Mouse (Mus musculus) spleen, adult 2 months (tissue): ENCODE results near the gene Polg2.

Source experiments
- CTCF ChIP-seq: fragments of 200-500 bp; IDR thresholded peaks from 2 replicates; pipeline ENCODE4 v1.5.1; 2011; ENCODE audit warnings: mild to moderate bottlenecking, inconsistent platforms; ENCODE audit not compliant: insufficient read depth, insufficient read length, insufficient replicate concordance; ENCODE audit errors: extremely low read depth
- POLR2A ChIP-seq: fragments of 200-500 bp; IDR thresholded peaks from 2 replicates; pipeline ENCODE4 v1.6.1; 2011; ENCODE audit warnings: low read depth, low read length, inconsistent platforms

GRCm38 (mm10) chr11:106820252-106820651 lies 40.9 kb upstream of the Polg2 start:
- TF ChIP-seq POLR2A (no peak), CTCF (no peak)
